Mouse (Mus musculus): ENCODE data around the gene Fbp1.
"Not testable (repeated sequence)": the region's sequence is repeated elsewhere in the genome, so short reads cannot be mapped to it uniquely, and the experiment has no call there.

Gene Fbp1

DNA sequence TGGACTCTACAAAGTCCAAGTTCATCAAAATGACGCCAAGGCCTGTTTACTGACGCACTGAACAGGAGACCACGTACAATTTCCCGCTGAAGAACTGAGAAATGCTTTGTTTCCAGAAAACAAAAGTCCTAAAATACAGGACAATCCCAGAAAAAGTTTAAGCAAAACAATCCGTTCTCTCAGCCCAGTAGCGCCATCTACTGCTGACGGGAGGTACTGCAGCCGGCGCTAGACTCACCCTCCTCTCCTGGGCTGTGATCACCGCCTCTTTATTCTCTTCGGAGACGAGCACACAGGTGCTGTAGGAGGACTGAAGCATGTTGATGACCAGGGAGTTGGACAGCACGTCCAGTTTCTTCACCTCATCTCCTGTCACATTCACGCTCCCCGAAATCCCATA, 33.4 kb downstream of the Fbp1 start:
- DNase-seq (ENCODE audit: low spot score) = peak; percentile 75

DNA sequence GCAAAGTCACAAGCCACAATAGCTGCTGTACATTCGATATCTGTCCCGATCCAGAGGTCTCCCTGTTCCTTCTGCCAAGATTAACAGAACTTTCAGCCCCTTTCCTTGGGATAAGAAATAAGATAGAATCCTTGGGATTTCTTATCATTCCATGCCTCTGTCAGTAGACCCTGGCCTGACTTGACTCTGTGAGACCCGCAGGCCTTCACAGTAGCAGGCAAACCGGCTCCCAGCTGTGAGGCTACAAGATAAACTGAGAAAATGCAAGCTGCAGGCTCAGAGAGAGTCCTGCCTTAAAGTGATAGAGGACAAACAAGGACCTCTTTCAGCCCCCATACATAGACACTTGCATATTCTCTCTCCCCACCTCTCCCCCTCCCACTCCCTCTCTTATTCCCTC, 54.7 kb downstream of the Fbp1 start:
- DNase-seq (ENCODE audit: low spot score) = no peak

DNA sequence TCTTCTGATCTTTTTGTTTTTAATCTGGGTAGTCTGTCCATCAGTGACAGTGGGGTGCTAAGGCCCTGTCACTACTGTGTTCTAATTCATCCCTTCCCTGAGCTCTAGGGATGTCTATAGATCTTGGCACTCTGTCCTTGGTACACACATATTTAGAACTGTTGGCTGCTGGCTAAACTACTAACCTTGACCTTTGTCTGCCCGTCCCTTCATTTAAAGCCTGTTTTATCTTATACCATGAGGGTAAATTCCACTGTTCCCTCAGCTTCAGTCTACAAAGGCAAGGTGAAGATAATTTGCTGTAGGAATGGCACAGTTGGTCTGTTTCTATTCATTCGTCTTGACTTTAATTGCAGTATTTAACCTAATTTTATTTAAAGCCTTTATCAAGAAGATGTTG, 55.8 kb downstream of the Fbp1 start:
- DNase-seq (ENCODE audit: low spot score) = no peak

DNA sequence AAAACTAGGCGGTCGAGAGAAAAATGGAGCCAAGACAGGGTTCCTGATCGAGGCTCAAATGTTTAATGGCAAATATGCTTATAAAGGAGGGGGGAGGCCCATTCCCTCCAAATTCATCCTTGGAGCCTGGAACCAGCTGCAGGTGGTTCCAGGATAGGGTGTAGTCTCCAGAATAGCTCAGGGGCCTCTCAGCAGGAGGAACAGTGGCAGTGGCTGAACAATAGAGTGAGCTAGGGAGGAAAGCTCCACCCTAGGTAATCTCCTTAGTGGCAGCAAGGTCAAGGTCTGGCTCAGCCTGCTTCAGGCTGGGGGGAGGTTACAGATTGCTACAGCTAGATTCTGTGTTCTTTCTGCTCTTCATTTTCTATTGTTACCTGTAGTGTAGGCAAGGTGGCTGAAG, 72.4 kb downstream of the Fbp1 start:
- not testable (repeated sequence) for DNase-seq (ENCODE audit: low spot score)

Data from embryo, embryonic 10 days (tissue).